Mouse (Mus musculus) midbrain, embryonic 11.5 days (tissue): Measurements from ENCODE around the gene Cyp1a1. TPM values are rescaled to one million over a fixed set of nuclear protein-coding genes. Genes with fewer than 3 reads are reported as not detected.

Source experiments
- ATAC-seq: fragments of 200-750 bp; cut with Nextera tagmentation; 2 replicates; pipeline ENCODE4 v1.8.0; 2017; ENCODE audit warnings: moderate TSS enrichment, moderate library complexity; ENCODE audit not compliant: low FRiP score
- DNase-seq: peaks from one replicate; pipeline ENCODE4 v3.0.0; 2015; ENCODE audit warnings: low spot score; ENCODE audit errors: missing footprints
- H3K27ac ChIP-seq: fragments of 300-500 bp; sonication (generic); 2 replicates; pipeline ENCODE4 v1.5.1; 2014; ENCODE audit warnings: low read depth, low read length
- H3K27me3 ChIP-seq: fragments of 300-500 bp; sonication (generic); 2 replicates; pipeline ENCODE4 v1.6.1; 2014; ENCODE audit warnings: mild to moderate bottlenecking, low read length, moderate library complexity, mixed read lengths; ENCODE audit not compliant: control insufficient read depth, insufficient read depth
- H3K36me3 ChIP-seq: fragments of 300-500 bp; sonication (generic); 2 replicates; pipeline ENCODE4 v1.6.1; 2014; ENCODE audit warnings: mild to moderate bottlenecking, low read length, moderate library complexity, mixed read lengths; ENCODE audit not compliant: control insufficient read depth, insufficient read depth
- H3K4me1 ChIP-seq: fragments of 300-500 bp; sonication (generic); 2 replicates; pipeline ENCODE4 v1.6.1; 2014; ENCODE audit warnings: low read length; ENCODE audit not compliant: control insufficient read depth, insufficient read depth
- H3K4me2 ChIP-seq: fragments of 300-500 bp; sonication (generic); 2 replicates; pipeline ENCODE4 v1.6.1; 2014; ENCODE audit warnings: mild to moderate bottlenecking, moderate library complexity
- H3K4me3 ChIP-seq: fragments of 300-500 bp; sonication (generic); 2 replicates; pipeline ENCODE4 v1.5.1; 2014; ENCODE audit warnings: low read depth, low read length
- H3K9ac ChIP-seq: fragments of 300-500 bp; sonication (generic); 2 replicates; pipeline ENCODE4 v1.6.1; 2014; ENCODE audit warnings: low read length
- H3K9me3 ChIP-seq: fragments of 300-500 bp; sonication (generic); 2 replicates; pipeline ENCODE4 v1.6.1; 2016; ENCODE audit warnings: low read length; ENCODE audit not compliant: control insufficient read depth
- WGBS: fragments of 180-500 bp; shearing (Covaris S2); extraction: QIAGEN DNeasy Blood & Tissue Kit; methylation state at CpG from one replicate; pipeline ENCODE4 v1.1.7; 2014; 5-methylcytosine and 5-hydroxymethylcytosine counted together
- polyA plus RNA-seq: library from polyadenylated mRNA; unstranded; fragments of >200 nt; fragmentation: Nextera tagmentation; extraction: Ambion mirVana; gene quantifications from 2 replicates; pipeline ENCODE4 v1.2.1, GENCODE M21; 2014

Gene Cyp1a1
- not detected in 2 replicates for polyA plus RNA-seq

- Histone ChIP-seq H3K9me3 (no peaks in the 10 kb centered on the region), H3K36me3 (no peaks in the 10 kb centered on the region), H3K9ac (no peak within 1 kb of the TSS), H3K4me3 (no peak within 1 kb of the TSS), H3K4me2 (no peak within 1 kb of the TSS), H3K27ac (no peak within 1 kb of the TSS), H3K4me1 (no peaks in the 10 kb centered on the region), H3K27me3 (no peaks in the 10 kb centered on the region)
- DNase-seq (no peak), ATAC-seq (no peak)
- WGBS: 90% methylated on average over 2 of the region's 2 CpGs
These were observed at the start of gene Cyp1a1 for GRCm38 (mm10) chr9:57687751-57688150. Gene Cyp1a1, plus strand, starts transcription at chr9:57687928.

GRCm38 (mm10) chr9:57638651-57639459 lies 48.9 kb upstream of the Cyp1a1 start:
- Histone ChIP-seq H3K9me3 (no peaks in the 10 kb centered on the region), H3K4me1 (peaks cover 42% of the 10 kb centered on the region), H3K27ac (no peak overlapping the region; the same call in 1 of the 2 replicates), H3K4me2 (no peak overlapping the region), H3K36me3 (no peaks in the 10 kb centered on the region), H3K4me3 (no peak overlapping the region), H3K9ac (no peak overlapping the region), H3K27me3 (no peaks in the 10 kb centered on the region)
- ATAC-seq (no peak), DNase-seq (no peak)
- WGBS: 54% methylated on average over 8 of the region's 8 CpGs

- Histone ChIP-seq H3K9ac (peak overlapping the region; percentile 31; the same call in 1 of the 2 replicates), H3K4me2 (peak overlapping the region; percentile 8; the same call in 1 of the 2 replicates), H3K9me3 (no peaks in the 10 kb centered on the region), H3K27me3 (no peaks in the 10 kb centered on the region), H3K4me1 (peaks cover 47% of the 10 kb centered on the region), H3K36me3 (no peaks in the 10 kb centered on the region), H3K27ac (0 out of 2 replicates have a peak overlapping the region, but pooled peaks have one; percentile 7), H3K4me3 (no peak overlapping the region)
- DNase-seq: no peak
- WGBS: 81% methylated on average over 5 of the region's 5 CpGs
- ATAC-seq: no peak
These were observed 47.9 kb upstream of the Cyp1a1 start for GRCm38 (mm10) chr9:57639661-57640328.

- Histone ChIP-seq H3K4me3 (no peak overlapping the region), H3K27ac (0 out of 2 replicates have a peak overlapping the region, but pooled peaks have one; percentile 7), H3K9ac (peak overlapping the region; percentile 31; the same call in 1 of the 2 replicates), H3K27me3 (no peaks in the 10 kb centered on the region), H3K4me1 (peaks cover 47% of the 10 kb centered on the region), H3K4me2 (peak overlapping the region; percentile 8; the same call in 1 of the 2 replicates), H3K9me3 (no peaks in the 10 kb centered on the region), H3K36me3 (no peaks in the 10 kb centered on the region)
- ATAC-seq (no peak), DNase-seq (no peak)
- WGBS: 32% methylated on average over 15 of the region's 15 CpGs
These were observed 47.3 kb upstream of the Cyp1a1 start for GRCm38 (mm10) chr9:57640384-57640783.

- no peaks in the 10 kb centered on the region for H3K27me3 ChIP-seq
- no peak overlapping the region for H3K4me2 ChIP-seq
- no peak overlapping the region for H3K27ac ChIP-seq
- H3K4me1 ChIP-seq: peaks cover 50% of the 10 kb centered on the region
- no peaks in the 10 kb centered on the region for H3K9me3 ChIP-seq
- H3K36me3 ChIP-seq: no peaks in the 10 kb centered on the region
- 44% methylated on average over 1 of the region's 1 CpGs for WGBS
- ATAC-seq: no peak
- no peak for DNase-seq
- no peak overlapping the region for H3K4me3 ChIP-seq
- no peak overlapping the region for H3K9ac ChIP-seq
These were observed 46.7 kb upstream of the Cyp1a1 start for GRCm38 (mm10) chr9:57641022-57641421.

GRCm38 (mm10) chr9:57641775-57642550 lies 45.8 kb upstream of the Cyp1a1 start:
- H3K4me2 ChIP-seq: no peak overlapping the region
- no peaks in the 10 kb centered on the region for H3K36me3 ChIP-seq
- H3K9ac ChIP-seq: no peak overlapping the region
- no peaks in the 10 kb centered on the region for H3K27me3 ChIP-seq
- H3K27ac ChIP-seq: no peak overlapping the region
- no peak for ATAC-seq
- H3K9me3 ChIP-seq: no peaks in the 10 kb centered on the region
- H3K4me1 ChIP-seq: peaks cover 50% of the 10 kb centered on the region
- no peak for DNase-seq
- WGBS: 88% methylated on average over 13 of the region's 13 CpGs
- no peak overlapping the region for H3K4me3 ChIP-seq

- no peaks in the 10 kb centered on the region for H3K27me3 ChIP-seq
- H3K27ac ChIP-seq: no peak overlapping the region
- no peaks in the 10 kb centered on the region for H3K9me3 ChIP-seq
- H3K4me2 ChIP-seq: peak overlapping the region; percentile 56
- H3K36me3 ChIP-seq: no peaks in the 10 kb centered on the region
- no peak for ATAC-seq
- WGBS: 76% methylated on average over 9 of the region's 9 CpGs
- no peak for DNase-seq
- H3K4me3 ChIP-seq: peak overlapping the region; percentile 96
- H3K4me1 ChIP-seq: peaks cover 48% of the 10 kb centered on the region
- peak overlapping the region; percentile 99; the same call in 1 of the 2 replicates for H3K9ac ChIP-seq
These were observed 44.4 kb upstream of the Cyp1a1 start for GRCm38 (mm10) chr9:57643169-57643855.

- H3K27me3 ChIP-seq: no peaks in the 10 kb centered on the region
- peak overlapping the region; percentile 99 for H3K9ac ChIP-seq
- H3K4me3 ChIP-seq: peak overlapping the region; percentile 96
- H3K4me2 ChIP-seq: peak overlapping the region; percentile 56
- H3K4me1 ChIP-seq: peaks cover 43% of the 10 kb centered on the region
- ATAC-seq: no peak
- H3K36me3 ChIP-seq: no peaks in the 10 kb centered on the region
- WGBS: 66% methylated on average over 7 of the region's 7 CpGs
- no peaks in the 10 kb centered on the region for H3K9me3 ChIP-seq
- H3K27ac ChIP-seq: no peak overlapping the region
- peak; percentile 85 for DNase-seq
These were observed 43.9 kb upstream of the Cyp1a1 start for GRCm38 (mm10) chr9:57643856-57644180.
